Mouse (Mus musculus): ENCODE data around the gene Cenpf. TPM values are rescaled to one million over a fixed set of nuclear protein-coding genes. Genes with fewer than 3 reads are reported as not detected.
A peak's percentile ranks its signal among the peaks of the same experiment; 100 is the strongest.

Cenpf gene
- polyA plus RNA-seq (2012; rRNA removed) (5.0 and 12.0 TPM in 2 replicates), polyA plus RNA-seq (2014; fragmentation: Nextera tagmentation; extraction: Ambion mirVana) (43.2 and 45.4 TPM in 2 replicates)

GRCm38 (mm10) chr1:189687654-189688387, at the start of gene Cenpf:
TSS of gene Cenpf (minus strand) at chr1:189688086.
- TF ChIP-seq EP300 (IDR thresholded peaks at IDR 0.05; ENCODE audit: low read depth) = no peak; the same call in 1 of the 2 replicates
- TF ChIP-seq CTCF (IDR thresholded peaks at IDR 0.05; ENCODE audit: low read depth) = no peak
- WGBS (ENCODE audit: insufficient replicate concordance) = under 1% methylated on average over 55 of the region's 55 CpGs
- Histone ChIP-seq H3K36me3 (replicated peaks; ENCODE audit: control insufficient read depth, insufficient read depth, low read depth) (peaks cover 30% of the 10 kb centered on the region), H3K9ac (replicated peaks) (peak within 1 kb of the TSS; percentile 85), H3K4me3 (ENCODE audit: insufficient read depth in 1 of 2, low read depth in 2 of 2, low read length in 2 of 2) (peak within 1 kb of the TSS; percentile 90 to 95), H3K4me1 (replicated peaks; ENCODE audit: control insufficient read depth in 2 of 2, insufficient read depth in 2 of 2, low read length in 1 of 2) (peaks cover 11 to 16% of the 10 kb centered on the region in 2 experiments), H3K9me3 (ENCODE audit: control insufficient read depth, low read length) (no peaks in the 10 kb centered on the region), H3K27me3 (ENCODE audit: control insufficient read depth, insufficient read depth, low read length) (no peaks in the 10 kb centered on the region), H3K27ac (peak within 1 kb of the TSS; percentile 46), H3K4me2 (ENCODE audit: low read depth) (peak within 1 kb of the TSS; percentile 99)
- DNase-seq (ENCODE audit: low read depth in 3 of 3, low spot score in 3 of 3) (peak; percentile 98 to 99 (median 99)), ATAC-seq (ENCODE audit: insufficient read depth) (peak; percentile 99)

DNA sequence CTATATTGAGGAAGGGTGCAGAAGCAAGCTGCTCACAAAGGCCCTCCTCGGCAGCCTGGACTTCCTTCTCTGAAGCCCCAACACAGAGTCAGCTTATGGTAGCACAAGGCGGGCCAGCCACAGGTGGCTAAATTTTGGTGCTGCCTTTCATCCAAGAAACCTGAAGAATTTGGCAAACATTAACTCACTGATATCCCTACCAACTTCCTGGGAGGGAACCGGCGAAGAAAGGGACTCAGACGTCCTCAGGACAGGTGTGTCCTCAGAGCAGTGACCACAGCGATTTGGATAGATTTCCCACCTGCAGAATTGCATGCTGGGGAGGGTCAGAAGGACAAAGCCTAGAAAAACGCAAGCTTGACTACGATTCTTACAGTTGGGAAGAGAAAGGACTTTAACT, 44.3 kb upstream of the Cenpf start:
- Histone ChIP-seq H3K4me3 (ENCODE audit: insufficient read depth in 1 of 2, low read depth in 2 of 2, low read length in 2 of 2) (no peak overlapping the region), H3K27me3 (ENCODE audit: control insufficient read depth, insufficient read depth, low read length) (peaks cover 35% of the 10 kb centered on the region), H3K4me2 (ENCODE audit: low read depth) (no peak overlapping the region), H3K27ac (no peak overlapping the region), H3K9me3 (ENCODE audit: control insufficient read depth, low read length) (no peaks in the 10 kb centered on the region), H3K4me1 (replicated peaks; ENCODE audit: control insufficient read depth in 2 of 2, insufficient read depth in 2 of 2, low read length in 1 of 2) (no peaks in the 10 kb centered on the region), H3K9ac (replicated peaks) (no peak overlapping the region), H3K36me3 (replicated peaks; ENCODE audit: control insufficient read depth, insufficient read depth, low read depth) (no peaks in the 10 kb centered on the region)
- DNase-seq (ENCODE audit: low read depth in 3 of 3, low spot score in 3 of 3) (no peak), ATAC-seq (ENCODE audit: insufficient read depth) (no peak)
- WGBS (ENCODE audit: insufficient replicate concordance) = 54% methylated on average over 8 of the region's 8 CpGs
- no peak for TF ChIP-seq CTCF (IDR thresholded peaks at IDR 0.05; ENCODE audit: low read depth)
- TF ChIP-seq EP300 (IDR thresholded peaks at IDR 0.05; ENCODE audit: low read depth) = no peak

DNA sequence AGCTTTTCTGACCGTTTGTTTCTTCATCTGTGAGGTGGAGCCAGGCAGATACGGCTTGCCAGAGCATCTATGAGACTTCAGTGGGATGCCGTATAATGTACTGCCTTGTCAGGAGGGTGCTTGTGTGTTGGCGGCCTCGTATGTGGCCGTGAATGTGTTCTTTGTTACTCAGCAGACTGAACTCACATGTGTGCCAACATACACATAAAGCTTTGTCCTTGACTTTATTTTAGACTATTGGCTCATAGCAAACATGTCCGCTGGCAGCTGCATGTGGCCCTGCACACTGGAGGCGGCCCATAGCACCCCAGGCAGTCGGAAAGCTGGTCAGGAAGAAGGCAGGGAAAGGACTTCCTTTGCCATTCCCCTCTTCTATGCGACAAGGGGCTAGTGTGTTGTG, 43.8 kb upstream of the Cenpf start:
- 68% methylated on average over 10 of the region's 10 CpGs for WGBS (ENCODE audit: insufficient replicate concordance)
- DNase-seq (ENCODE audit: low read depth in 3 of 3, low spot score in 3 of 3) = no peak
- no peak overlapping the region for H3K4me2 ChIP-seq (ENCODE audit: low read depth)
- peaks cover 40% of the 10 kb centered on the region for H3K27me3 ChIP-seq (ENCODE audit: control insufficient read depth, insufficient read depth, low read length)
- no peaks in the 10 kb centered on the region for H3K36me3 ChIP-seq (replicated peaks; ENCODE audit: control insufficient read depth, insufficient read depth, low read depth)
- no peaks in the 10 kb centered on the region for H3K4me1 ChIP-seq (replicated peaks; ENCODE audit: control insufficient read depth in 2 of 2, insufficient read depth in 2 of 2, low read length in 1 of 2)
- ATAC-seq (ENCODE audit: insufficient read depth) = no peak
- H3K4me3 ChIP-seq (ENCODE audit: insufficient read depth in 1 of 2, low read depth in 2 of 2, low read length in 2 of 2) = no peak overlapping the region
- no peak overlapping the region for H3K9ac ChIP-seq (replicated peaks)
- no peaks in the 10 kb centered on the region for H3K9me3 ChIP-seq (ENCODE audit: control insufficient read depth, low read length)
- TF ChIP-seq CTCF (IDR thresholded peaks at IDR 0.05; ENCODE audit: low read depth) (no peak), EP300 (IDR thresholded peaks at IDR 0.05; ENCODE audit: low read depth) (no peak)
- no peak overlapping the region for H3K27ac ChIP-seq

- no peak for ATAC-seq (ENCODE audit: insufficient read depth)
- Histone ChIP-seq H3K36me3 (replicated peaks; ENCODE audit: control insufficient read depth, insufficient read depth, low read depth) (no peaks in the 10 kb centered on the region), H3K27ac (no peak overlapping the region), H3K4me3 (ENCODE audit: insufficient read depth in 1 of 2, low read depth in 2 of 2, low read length in 2 of 2) (peak overlapping the region in 1 of 2 experiments; percentile 47; a peak in 1 of 4 replicates), H3K4me1 (replicated peaks; ENCODE audit: control insufficient read depth in 2 of 2, insufficient read depth in 2 of 2, low read length in 1 of 2) (no peaks in the 10 kb centered on the region), H3K9me3 (ENCODE audit: control insufficient read depth, low read length) (no peaks in the 10 kb centered on the region), H3K9ac (replicated peaks) (no peak overlapping the region), H3K4me2 (ENCODE audit: low read depth) (peak overlapping the region; percentile 53), H3K27me3 (ENCODE audit: control insufficient read depth, insufficient read depth, low read length) (peaks cover 47% of the 10 kb centered on the region)
- TF ChIP-seq CTCF (IDR thresholded peaks at IDR 0.05; ENCODE audit: low read depth) (no peak), EP300 (IDR thresholded peaks at IDR 0.05; ENCODE audit: low read depth) (no peak)
- no peak for DNase-seq (ENCODE audit: low read depth in 3 of 3, low spot score in 3 of 3)
- WGBS (ENCODE audit: insufficient replicate concordance) = 12% methylated on average over 17 of the region's 17 CpGs
Observed at GRCm38 (mm10) chr1:189729141-189729815, 41.4 kb upstream of the Cenpf start.

- no peaks in the 10 kb centered on the region for H3K36me3 ChIP-seq (replicated peaks; ENCODE audit: control insufficient read depth, insufficient read depth, low read depth)
- H3K27me3 ChIP-seq (ENCODE audit: control insufficient read depth, insufficient read depth, low read length) = peaks cover 47% of the 10 kb centered on the region
- TF ChIP-seq EP300 (IDR thresholded peaks at IDR 0.05; ENCODE audit: low read depth) (no peak), CTCF (IDR thresholded peaks at IDR 0.05; ENCODE audit: low read depth) (no peak)
- H3K4me3 ChIP-seq (ENCODE audit: insufficient read depth in 1 of 2, low read depth in 2 of 2, low read length in 2 of 2) = peak overlapping the region; percentile 47 to 55
- no peak overlapping the region for H3K9ac ChIP-seq (replicated peaks)
- DNase-seq (ENCODE audit: low read depth in 3 of 3, low spot score in 3 of 3) (no peak), ATAC-seq (ENCODE audit: insufficient read depth) (no peak)
- no peaks in the 10 kb centered on the region for H3K9me3 ChIP-seq (ENCODE audit: control insufficient read depth, low read length)
- H3K27ac ChIP-seq = no peak overlapping the region
- WGBS (ENCODE audit: insufficient replicate concordance) = 3% methylated on average over 15 of the region's 15 CpGs
- H3K4me2 ChIP-seq (ENCODE audit: low read depth) = peak overlapping the region; percentile 53
- H3K4me1 ChIP-seq (replicated peaks; ENCODE audit: control insufficient read depth in 2 of 2, insufficient read depth in 2 of 2, low read length in 1 of 2) = no peaks in the 10 kb centered on the region
Observed at GRCm38 (mm10) chr1:189728784-189729115, 40.9 kb upstream of the Cenpf start.

All from liver, embryonic 14.5 days (tissue).